Mouse (Mus musculus): Measurements from ENCODE around the gene Mocs1. TPM values are rescaled to one million over a fixed set of nuclear protein-coding genes. Genes with fewer than 3 reads are reported as not detected.

Gene Mocs1
- polyA plus RNA-seq, 1 experiment: 3.0 TPM

GRCm38 (mm10) chr17:49503246-49503900 lies 75.2 kb downstream of the Mocs1 start:
- no peak overlapping the region for H3K27ac ChIP-seq (ENCODE audit: control insufficient read depth, insufficient read depth, low read depth, low read length)
- no peaks in the 10 kb centered on the region for H3K36me3 ChIP-seq (ENCODE audit: control insufficient read depth, insufficient read depth, low read length)
- no peaks in the 10 kb centered on the region for H3K27me3 ChIP-seq (ENCODE audit: control insufficient read depth, insufficient read depth, low read length)
- TF ChIP-seq POLR2A (IDR thresholded peaks at IDR 0.05; ENCODE audit: control insufficient read depth, low read depth, low read length): no peak
- TF ChIP-seq CTCF (IDR thresholded peaks at IDR 0.05; ENCODE audit: control insufficient read depth, insufficient read depth, insufficient replicate concordance, low read depth, low read length): no peak
- H3K4me1 ChIP-seq (ENCODE audit: control insufficient read depth, insufficient read depth, low read length): no peaks in the 10 kb centered on the region
- no peak overlapping the region for H3K4me3 ChIP-seq (ENCODE audit: control insufficient read depth, low read depth, low read length)

Other genes with a start within 250 kb of the Mocs1 start
- 27.7 and 33.5 TPM in 2 replicates for gene Daam2, start 136.0 kb downstream of the Mocs1 start, polyA plus RNA-seq (2012; rRNA removed)
- 5.8 and 6.5 TPM in 2 replicates for gene Kif6, start 186.8 kb downstream of the Mocs1 start, polyA plus RNA-seq (2012; rRNA removed)

All from testis, adult 2 months (tissue).